Mouse (Mus musculus): ENCODE data around the gene Ppm1n. TPM values are rescaled to one million over a fixed set of nuclear protein-coding genes. Genes with fewer than 3 reads are reported as not detected.
"Not testable (repeated sequence)": the region's sequence is repeated elsewhere in the genome, so short reads cannot be mapped to it uniquely, and the experiment has no call there.

Gene Ppm1n
- polyA plus RNA-seq, 1 experiment: 0.05 TPM

DNA sequence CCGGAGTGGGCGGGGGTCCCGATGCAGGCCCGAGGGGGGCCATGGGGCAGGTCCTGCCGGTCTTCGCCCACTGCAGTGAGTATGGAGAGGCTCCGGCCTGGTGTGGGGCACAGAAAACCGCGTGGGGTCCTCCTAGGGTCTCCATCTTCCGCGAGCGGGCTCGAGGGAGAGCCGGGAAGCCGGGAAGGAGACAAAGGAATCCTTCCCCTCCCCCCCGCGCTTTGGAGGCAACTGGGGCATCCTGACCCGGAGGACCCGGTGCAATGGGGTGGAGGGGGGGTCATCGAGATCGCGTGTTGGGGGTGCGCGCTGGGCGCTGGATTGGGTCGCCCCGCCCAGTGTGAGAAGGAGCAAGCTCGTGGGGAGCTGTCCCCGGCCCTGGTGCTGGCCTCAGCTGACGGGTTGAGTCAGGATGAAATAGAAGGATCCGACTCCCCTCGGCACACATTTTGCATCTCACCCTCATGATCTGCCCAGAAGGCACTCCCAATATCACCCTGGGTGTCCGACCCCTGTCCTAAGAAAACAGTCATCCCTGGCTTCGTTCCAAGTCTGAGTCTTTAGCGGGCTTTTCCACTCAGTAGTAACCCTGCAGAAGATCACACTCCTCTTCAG, 3.0 kb upstream of the Ppm1n start:
- H3K4me3 ChIP-seq (ENCODE audit: insufficient read depth, poor library complexity, severe bottlenecking): peak overlapping the region; percentile 21
- H3K36me3 ChIP-seq (ENCODE audit: control insufficient read depth, insufficient read depth): no peaks in the 10 kb centered on the region
- peaks cover 18% of the 10 kb centered on the region for H3K27me3 ChIP-seq (ENCODE audit: control insufficient read depth, insufficient read depth, insufficient read length)
- H3K79me2 ChIP-seq (ENCODE audit: control insufficient read depth, insufficient read depth): no peaks in the 10 kb centered on the region
- TF ChIP-seq FOSL1 (IDR thresholded peaks at IDR 0.05; ENCODE audit: insufficient read depth, low read length, poor library complexity, severe bottlenecking) (no peak), CTCF (IDR thresholded peaks at IDR 0.05; ENCODE audit: control insufficient read depth, insufficient read depth, insufficient read length) (no peak), MYOD1 (IDR thresholded peaks at IDR 0.05; ENCODE audit: control insufficient read depth, insufficient read length, low read depth) (no peak), USF1 (IDR thresholded peaks at IDR 0.05; ENCODE audit: low read depth) (no peak), MYOG (IDR thresholded peaks at IDR 0.05; ENCODE audit: control insufficient read depth, extremely low read depth, insufficient read length) (no peak), CEBPB (IDR thresholded peaks at IDR 0.05; ENCODE audit: low read depth) (no peak), MAX (IDR thresholded peaks at IDR 0.05) (no peak)
- H3K79me3 ChIP-seq (ENCODE audit: low read depth): no peaks in the 10 kb centered on the region
- peak overlapping the region; percentile 44 for H3ac ChIP-seq (ENCODE audit: control insufficient read depth, insufficient read length, low read depth)

DNA sequence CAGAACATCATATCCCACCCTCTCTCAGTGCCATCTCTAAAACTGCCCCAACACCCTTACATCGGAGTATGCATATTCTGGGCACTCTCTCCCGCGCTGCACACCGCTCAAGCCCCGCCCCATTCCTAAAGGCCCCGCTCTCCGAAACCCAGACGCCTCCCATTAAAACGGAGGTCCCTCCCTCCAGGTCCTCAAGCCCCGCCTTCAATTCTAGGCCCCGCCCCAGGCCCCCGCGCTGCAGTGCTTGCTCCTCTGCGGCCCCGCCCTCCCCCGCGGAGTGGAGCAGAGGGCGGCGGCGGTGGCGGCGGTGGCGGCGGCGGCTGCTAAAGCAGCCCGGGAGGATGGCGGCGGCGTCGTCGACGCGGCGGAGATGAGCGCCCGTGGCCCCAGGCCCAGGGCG, 2.5 kb upstream of the Ppm1n start, which contains the start of gene Rtn2:
Rtn2 (plus strand) TSS at position 240 of the 400 bp plus-strand sequence.
- peaks cover 21% of the 10 kb centered on the region for H3K27me3 ChIP-seq (ENCODE audit: control insufficient read depth, insufficient read depth, insufficient read length)
- H3ac ChIP-seq (ENCODE audit: control insufficient read depth, insufficient read length, low read depth): peak within 1 kb of the TSS; percentile 44
- H3K36me3 ChIP-seq (ENCODE audit: control insufficient read depth, insufficient read depth): no peaks in the 10 kb centered on the region
- TF ChIP-seq USF1 (IDR thresholded peaks at IDR 0.05; ENCODE audit: low read depth) (no peak), MYOG (IDR thresholded peaks at IDR 0.05; ENCODE audit: control insufficient read depth, extremely low read depth, insufficient read length) (no peak), CEBPB (IDR thresholded peaks at IDR 0.05; ENCODE audit: low read depth) (no peak), CTCF (IDR thresholded peaks at IDR 0.05; ENCODE audit: control insufficient read depth, insufficient read depth, insufficient read length) (no peak), MYOD1 (IDR thresholded peaks at IDR 0.05; ENCODE audit: control insufficient read depth, insufficient read length, low read depth) (no peak), FOSL1 (IDR thresholded peaks at IDR 0.05; ENCODE audit: insufficient read depth, low read length, poor library complexity, severe bottlenecking) (no peak)
- no peaks in the 10 kb centered on the region for H3K79me2 ChIP-seq (ENCODE audit: control insufficient read depth, insufficient read depth)
- no peaks in the 10 kb centered on the region for H3K79me3 ChIP-seq (ENCODE audit: low read depth)
- H3K4me3 ChIP-seq (ENCODE audit: insufficient read depth, poor library complexity, severe bottlenecking): peak within 1 kb of the TSS; percentile 21

DNA sequence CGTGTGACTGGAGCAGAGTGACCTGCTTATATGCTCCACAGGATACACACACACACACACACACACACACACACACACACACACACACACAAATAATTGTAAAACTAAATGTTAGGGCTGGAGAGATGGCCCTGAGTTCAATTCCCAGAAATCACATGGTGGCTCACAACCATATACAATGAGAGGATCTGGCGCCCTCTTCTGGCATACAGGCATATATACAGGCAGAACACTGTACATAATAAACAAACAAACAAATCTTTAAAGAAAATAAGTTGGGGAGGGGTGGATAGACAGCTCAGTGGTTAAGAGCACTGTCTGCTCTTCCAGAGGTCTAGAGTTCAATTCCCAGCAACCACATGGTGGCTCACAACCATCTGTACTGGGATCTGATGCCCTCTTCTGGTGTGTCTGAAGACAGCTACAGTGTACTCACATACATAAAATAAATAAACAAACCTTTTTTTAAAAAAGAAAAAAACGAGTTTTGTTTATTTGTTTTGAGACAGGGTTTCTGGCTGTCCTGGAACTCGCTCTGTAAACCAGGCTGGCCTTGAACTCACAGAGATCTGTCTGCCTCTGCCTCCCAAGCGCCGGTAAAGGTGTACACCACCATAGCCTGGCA, 1.9 kb upstream of the Ppm1n start:
- not testable (repeated sequence) for H3ac ChIP-seq (ENCODE audit: control insufficient read depth, insufficient read length, low read depth); H3K36me3 ChIP-seq (ENCODE audit: control insufficient read depth, insufficient read depth); H3K4me3 ChIP-seq (ENCODE audit: insufficient read depth, poor library complexity, severe bottlenecking); H3K79me2 ChIP-seq (ENCODE audit: control insufficient read depth, insufficient read depth); H3K79me3 ChIP-seq (ENCODE audit: low read depth)
- peaks cover 21% of the 10 kb centered on the region for H3K27me3 ChIP-seq (ENCODE audit: control insufficient read depth, insufficient read depth, insufficient read length)
- peak; percentile 18 for TF ChIP-seq USF1 (IDR thresholded peaks at IDR 0.05; ENCODE audit: low read depth)

DNA sequence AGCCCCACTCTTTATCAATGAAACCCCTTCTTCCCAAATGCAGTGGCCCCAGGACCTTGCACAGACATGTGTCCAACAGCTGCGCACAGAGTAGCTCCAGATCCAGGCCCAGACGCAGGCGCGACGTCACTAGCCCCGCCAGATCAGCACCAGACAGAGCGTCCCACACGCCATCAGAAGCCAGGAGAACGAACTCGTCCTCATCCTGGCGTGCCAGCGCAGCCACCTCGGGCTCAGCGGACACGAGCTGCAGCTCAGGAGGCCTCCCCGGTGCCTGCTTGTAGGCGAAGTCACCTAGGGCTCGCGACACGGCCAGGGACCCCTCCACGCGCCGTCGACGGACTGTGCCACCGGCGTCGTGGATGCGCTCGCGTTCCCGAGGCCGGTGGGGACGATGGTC, 812 bp downstream of the Ppm1n start:
- no peak for TF ChIP-seq CTCF (IDR thresholded peaks at IDR 0.05; ENCODE audit: control insufficient read depth, insufficient read depth, insufficient read length)
- TF ChIP-seq FOSL1 (IDR thresholded peaks at IDR 0.05; ENCODE audit: insufficient read depth, low read length, poor library complexity, severe bottlenecking): no peak
- TF ChIP-seq MYOG (IDR thresholded peaks at IDR 0.05; ENCODE audit: control insufficient read depth, extremely low read depth, insufficient read length): no peak
- no peak for TF ChIP-seq CEBPB (IDR thresholded peaks at IDR 0.05; ENCODE audit: low read depth)
- H3K27me3 ChIP-seq (ENCODE audit: control insufficient read depth, insufficient read depth, insufficient read length): peaks cover 21% of the 10 kb centered on the region

DNA sequence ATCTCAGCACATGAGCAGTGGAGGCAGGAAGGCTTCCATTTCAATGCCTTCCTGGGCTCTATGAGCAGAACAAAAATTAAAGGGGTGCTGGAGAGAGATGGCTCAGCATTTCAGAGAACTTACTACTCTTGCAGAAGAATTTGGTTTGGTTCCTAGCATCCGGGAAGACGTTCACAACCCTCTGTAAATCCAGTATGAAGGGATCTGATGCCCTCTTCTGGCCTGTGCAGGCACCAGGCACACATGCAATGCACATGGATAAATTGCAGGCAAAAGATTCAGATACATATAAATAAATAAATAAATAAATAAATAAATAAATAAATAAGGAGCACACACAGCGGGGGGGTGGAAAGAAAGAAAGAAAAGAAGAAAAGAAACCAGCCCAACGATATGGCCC, 3.6 kb downstream of the Ppm1n start:
- TF ChIP-seq FOSL1 (IDR thresholded peaks at IDR 0.05; ENCODE audit: insufficient read depth, low read length, poor library complexity, severe bottlenecking) (no peak), USF1 (IDR thresholded peaks at IDR 0.05; ENCODE audit: low read depth) (no peak), CEBPB (IDR thresholded peaks at IDR 0.05; ENCODE audit: low read depth) (no peak), MAX (IDR thresholded peaks at IDR 0.05) (no peak), MYOD1 (IDR thresholded peaks at IDR 0.05; ENCODE audit: control insufficient read depth, insufficient read length, low read depth) (no peak), MYOG (IDR thresholded peaks at IDR 0.05; ENCODE audit: control insufficient read depth, extremely low read depth, insufficient read length) (no peak), CTCF (IDR thresholded peaks at IDR 0.05; ENCODE audit: control insufficient read depth, insufficient read depth, insufficient read length) (no peak)
- Histone ChIP-seq H3K36me3 (ENCODE audit: control insufficient read depth, insufficient read depth) (no peaks in the 10 kb centered on the region), H3ac (ENCODE audit: control insufficient read depth, insufficient read length, low read depth) (no peak overlapping the region), H3K79me3 (ENCODE audit: low read depth) (no peaks in the 10 kb centered on the region), H3K79me2 (ENCODE audit: control insufficient read depth, insufficient read depth) (peaks cover 4% of the 10 kb centered on the region), H3K27me3 (ENCODE audit: control insufficient read depth, insufficient read depth, insufficient read length) (peaks cover 21% of the 10 kb centered on the region), H3K4me3 (ENCODE audit: insufficient read depth, poor library complexity, severe bottlenecking) (no peak overlapping the region)

More for the DNA sequence above, 812 bp downstream of the Ppm1n start:
- H3ac ChIP-seq (ENCODE audit: control insufficient read depth, insufficient read length, low read depth): no peak overlapping the region
- no peak overlapping the region for H3K4me3 ChIP-seq (ENCODE audit: insufficient read depth, poor library complexity, severe bottlenecking)
- no peaks in the 10 kb centered on the region for H3K79me3 ChIP-seq (ENCODE audit: low read depth)
- no peaks in the 10 kb centered on the region for H3K79me2 ChIP-seq (ENCODE audit: control insufficient read depth, insufficient read depth)
- H3K36me3 ChIP-seq (ENCODE audit: control insufficient read depth, insufficient read depth): no peaks in the 10 kb centered on the region

All from C2C12 (cell line).